Mouse (Mus musculus): ENCODE data around the gene Perm1. TPM values are rescaled to one million over a fixed set of nuclear protein-coding genes. Genes with fewer than 3 reads are reported as not detected.

The Perm1 gene
- total RNA-seq, 1 experiment: 0.18 TPM

- Histone ChIP-seq H3K9ac (ENCODE audit: insufficient read depth, low read depth, low read length, poor library complexity, severe bottlenecking) (peak overlapping the region; percentile 91), H3K9me3 (ENCODE audit: control insufficient read depth, insufficient read depth, low read depth, low read length) (no peaks in the 10 kb centered on the region), H3K27ac (ENCODE audit: insufficient read depth, low read depth, low read length, poor library complexity, severe bottlenecking) (peak overlapping the region; percentile 26; the same call in 1 of the 2 replicates), H3K4me3 (ENCODE audit: insufficient read depth in 1 of 2, low read depth in 1 of 2, low read length in 2 of 2, poor library complexity in 1 of 2, severe bottlenecking in 1 of 2) (peak overlapping the region; percentile 83 to 99), H3K36me3 (ENCODE audit: control insufficient read depth, insufficient read depth, low read length, poor library complexity, severe bottlenecking) (peaks cover 23% of the 10 kb centered on the region), H3K4me1 (ENCODE audit: control insufficient read depth in 2 of 2, insufficient read depth in 2 of 2, low read length in 2 of 2, poor library complexity in 1 of 2) (peaks cover 10 to 42% of the 10 kb centered on the region in 2 experiments; a peak in 3 of 4 replicates)
- TF ChIP-seq MAFK (IDR thresholded peaks at IDR 0.05; ENCODE audit: insufficient read depth, low read depth, low read length): no peak
- no peak for TF ChIP-seq ZC3H11A (IDR thresholded peaks at IDR 0.05; ENCODE audit: borderline replicate concordance, low read depth, low read length)
- no peak for TF ChIP-seq HCFC1 (IDR thresholded peaks at IDR 0.05; ENCODE audit: borderline replicate concordance, insufficient read depth, low read length)
- TF ChIP-seq ZNF384 (IDR thresholded peaks at IDR 0.05; ENCODE audit: low read depth, low read length): no peak
- TF ChIP-seq CHD2 (IDR thresholded peaks at IDR 0.05; ENCODE audit: low read depth, low read length): no peak
- in situ Hi-C loops (cut with MboI; ENCODE audit: low sequenced_read_pairs in 2 of 2, unreplicated experiment in 2 of 2): no loop called here
- no peak for DNase-seq (ENCODE audit: low read depth, low spot score)
These were observed 19.5 kb upstream of the Perm1 start for GRCm38 (mm10) chr4:156195927-156196870.

- Histone ChIP-seq H3K4me1 (ENCODE audit: control insufficient read depth in 2 of 2, insufficient read depth in 2 of 2, low read length in 2 of 2, poor library complexity in 1 of 2) (peaks cover 2 to 33% of the 10 kb centered on the region in 2 experiments; a peak in 3 of 4 replicates), H3K9ac (ENCODE audit: insufficient read depth, low read depth, low read length, poor library complexity, severe bottlenecking) (peak within 1 kb of the TSS; percentile 91), H3K27ac (ENCODE audit: insufficient read depth, low read depth, low read length, poor library complexity, severe bottlenecking) (peak within 1 kb of the TSS; percentile 67), H3K4me3 (ENCODE audit: insufficient read depth in 1 of 2, low read depth in 1 of 2, low read length in 2 of 2, poor library complexity in 1 of 2, severe bottlenecking in 1 of 2) (peak within 1 kb of the TSS; percentile 83 to 99), H3K36me3 (ENCODE audit: control insufficient read depth, insufficient read depth, low read length, poor library complexity, severe bottlenecking) (peaks cover 13% of the 10 kb centered on the region), H3K9me3 (ENCODE audit: control insufficient read depth, insufficient read depth, low read depth, low read length) (no peaks in the 10 kb centered on the region)
- no peak for TF ChIP-seq ZNF384 (IDR thresholded peaks at IDR 0.05; ENCODE audit: low read depth, low read length)
- TF ChIP-seq HCFC1 (IDR thresholded peaks at IDR 0.05; ENCODE audit: borderline replicate concordance, insufficient read depth, low read length): peak; percentile 8; the same call in 1 of the 2 replicates
- in situ Hi-C loops (cut with MboI; ENCODE audit: low sequenced_read_pairs in 2 of 2, unreplicated experiment in 2 of 2): no loop called here
- DNase-seq (ENCODE audit: low read depth, low spot score): no peak
These were observed 18.4 kb upstream of the Perm1 start, which contains the start of gene Agrn for GRCm38 (mm10) chr4:156197131-156197828. TSS of gene Agrn (minus strand) at chr4:156197488.

- Histone ChIP-seq H3K4me1 (ENCODE audit: control insufficient read depth in 2 of 2, insufficient read depth in 2 of 2, low read length in 2 of 2, poor library complexity in 1 of 2) (peaks cover 2 to 32% of the 10 kb centered on the region in 2 experiments; a peak in 2 of 4 replicates), H3K9ac (ENCODE audit: insufficient read depth, low read depth, low read length, poor library complexity, severe bottlenecking) (peak overlapping the region; percentile 62), H3K36me3 (ENCODE audit: control insufficient read depth, insufficient read depth, low read length, poor library complexity, severe bottlenecking) (peaks cover 12% of the 10 kb centered on the region), H3K9me3 (ENCODE audit: control insufficient read depth, insufficient read depth, low read depth, low read length) (no peaks in the 10 kb centered on the region), H3K4me3 (ENCODE audit: insufficient read depth in 1 of 2, low read depth in 1 of 2, low read length in 2 of 2, poor library complexity in 1 of 2, severe bottlenecking in 1 of 2) (peak overlapping the region; percentile 63 to 65), H3K27ac (ENCODE audit: insufficient read depth, low read depth, low read length, poor library complexity, severe bottlenecking) (peak overlapping the region; percentile 51)
- TF ChIP-seq ZNF384 (IDR thresholded peaks at IDR 0.05; ENCODE audit: low read depth, low read length): no peak
- TF ChIP-seq ZC3H11A (IDR thresholded peaks at IDR 0.05; ENCODE audit: borderline replicate concordance, low read depth, low read length): no peak
- no peak for TF ChIP-seq HCFC1 (IDR thresholded peaks at IDR 0.05; ENCODE audit: borderline replicate concordance, insufficient read depth, low read length)
- TF ChIP-seq MAFK (IDR thresholded peaks at IDR 0.05; ENCODE audit: insufficient read depth, low read depth, low read length): no peak
- TF ChIP-seq CHD2 (IDR thresholded peaks at IDR 0.05; ENCODE audit: low read depth, low read length): no peak
- DNase-seq (ENCODE audit: low read depth, low spot score): peak; percentile 64
- in situ Hi-C loops (cut with MboI; ENCODE audit: low sequenced_read_pairs in 2 of 2, unreplicated experiment in 2 of 2): no loop called here
These were observed 17.9 kb upstream of the Perm1 start for GRCm38 (mm10) chr4:156197829-156198205.

- Histone ChIP-seq H3K4me3 (ENCODE audit: insufficient read depth in 1 of 2, low read depth in 1 of 2, low read length in 2 of 2, poor library complexity in 1 of 2, severe bottlenecking in 1 of 2) (no peak within 1 kb of the TSS), H3K9me3 (ENCODE audit: control insufficient read depth, insufficient read depth, low read depth, low read length) (no peaks in the 10 kb centered on the region), H3K9ac (ENCODE audit: insufficient read depth, low read depth, low read length, poor library complexity, severe bottlenecking) (no peak within 1 kb of the TSS), H3K4me1 (ENCODE audit: control insufficient read depth in 2 of 2, insufficient read depth in 2 of 2, low read length in 2 of 2, poor library complexity in 1 of 2) (peaks cover 0 to 11% of the 10 kb centered on the region in 2 experiments; a peak in 2 of 4 replicates), H3K27ac (ENCODE audit: insufficient read depth, low read depth, low read length, poor library complexity, severe bottlenecking) (no peak within 1 kb of the TSS), H3K36me3 (ENCODE audit: control insufficient read depth, insufficient read depth, low read length, poor library complexity, severe bottlenecking) (no peaks in the 10 kb centered on the region)
- in situ Hi-C loops (cut with MboI; ENCODE audit: low sequenced_read_pairs in 2 of 2, unreplicated experiment in 2 of 2): no loop called here
- DNase-seq (ENCODE audit: low read depth, low spot score): no peak
- no peak for TF ChIP-seq ZC3H11A (IDR thresholded peaks at IDR 0.05; ENCODE audit: borderline replicate concordance, low read depth, low read length)
- TF ChIP-seq HCFC1 (IDR thresholded peaks at IDR 0.05; ENCODE audit: borderline replicate concordance, insufficient read depth, low read length): no peak
- TF ChIP-seq ZNF384 (IDR thresholded peaks at IDR 0.05; ENCODE audit: low read depth, low read length): no peak
- TF ChIP-seq CHD2 (IDR thresholded peaks at IDR 0.05; ENCODE audit: low read depth, low read length): no peak
- TF ChIP-seq MAFK (IDR thresholded peaks at IDR 0.05; ENCODE audit: insufficient read depth, low read depth, low read length): no peak
These were observed 14.8 kb upstream of the Perm1 start, which contains the start of gene Isg15 for GRCm38 (mm10) chr4:156200623-156201475. TSS of gene Isg15 (minus strand) at chr4:156200818.

Measured in ES-E14 (cell line).